Mouse (Mus musculus) intestine, embryonic 14.5 days (tissue): ENCODE data around the gene D17Wsu92e. TPM values are rescaled to one million over a fixed set of nuclear protein-coding genes. Genes with fewer than 3 reads are reported as not detected.
A peak's percentile ranks its signal among the peaks of the same experiment; 100 is the strongest.

ENCODE experiments used
- ATAC-seq: fragments of 200-750 bp; cut with Nextera tagmentation; replicated peaks from 2 replicates; pipeline ENCODE4 v1.8.0; 2017; ENCODE audit warnings: low read depth, moderate number of reproducible peaks, moderate TSS enrichment, moderate library complexity; ENCODE audit not compliant: low FRiP score, low TSS enrichment
- DNase-seq: peaks from one replicate; pipeline ENCODE4 v3.0.0-alpha.2; 2018; ENCODE audit warnings: low spot score
- H3K27ac ChIP-seq: fragments of 300-500 bp; sonication (generic); 2 replicates; pipeline ENCODE4 v1.5.1; 2014; ENCODE audit warnings: low read depth, mild to moderate bottlenecking, control low read depth
- H3K27me3 ChIP-seq: fragments of 300-500 bp; sonication (generic); replicated peaks from 2 replicates; pipeline ENCODE4 v1.6.1; 2014; ENCODE audit warnings: low read length, control low read depth; ENCODE audit not compliant: control insufficient read depth, insufficient read depth
- H3K36me3 ChIP-seq: fragments of 300-500 bp; sonication (generic); 2 replicates; pipeline ENCODE4 v1.6.1; 2014; ENCODE audit warnings: low read length, control low read depth; ENCODE audit not compliant: control insufficient read depth, insufficient read depth
- H3K4me1 ChIP-seq: fragments of 300-500 bp; sonication (generic); replicated peaks from 2 replicates; pipeline ENCODE4 v1.6.1; 2014; ENCODE audit warnings: low read length, control low read depth, mixed read lengths; ENCODE audit not compliant: control insufficient read depth, insufficient read depth
- H3K4me2 ChIP-seq: fragments of 300-500 bp; sonication (generic); 2 replicates; pipeline ENCODE4 v1.6.1; 2014; ENCODE audit warnings: low read length
- H3K4me3 ChIP-seq: fragments of 300-500 bp; sonication (generic); 2 replicates; pipeline ENCODE4 v1.5.1; 2014; ENCODE audit warnings: low read depth, low read length, control low read depth, mixed read lengths
- H3K9ac ChIP-seq: fragments of 300-500 bp; sonication (generic); 2 replicates; pipeline ENCODE4 v1.6.1; 2014; ENCODE audit warnings: mild to moderate bottlenecking, low read length
- H3K9me3 ChIP-seq: fragments of 300-500 bp; sonication (generic); 2 replicates; pipeline ENCODE4 v1.6.1; 2016; ENCODE audit warnings: low read length, control low read depth; ENCODE audit not compliant: control insufficient read depth
- WGBS: fragments of 180-500 bp; shearing (Covaris S2); extraction: QIAGEN DNeasy Blood & Tissue Kit; methylation state at CpG from one replicate; pipeline ENCODE4 v1.1.7; 2014; 5-methylcytosine and 5-hydroxymethylcytosine counted together
- polyA plus RNA-seq: library from polyadenylated mRNA; unstranded; fragments of >200 nt; fragmentation: Nextera tagmentation; extraction: Ambion mirVana; gene quantifications from 2 replicates; pipeline ENCODE4 v1.2.1, GENCODE M21; 2014

Gene D17Wsu92e
- polyA plus RNA-seq, 1 experiment from 2014 or later, result 23.4 TPM

DNA sequence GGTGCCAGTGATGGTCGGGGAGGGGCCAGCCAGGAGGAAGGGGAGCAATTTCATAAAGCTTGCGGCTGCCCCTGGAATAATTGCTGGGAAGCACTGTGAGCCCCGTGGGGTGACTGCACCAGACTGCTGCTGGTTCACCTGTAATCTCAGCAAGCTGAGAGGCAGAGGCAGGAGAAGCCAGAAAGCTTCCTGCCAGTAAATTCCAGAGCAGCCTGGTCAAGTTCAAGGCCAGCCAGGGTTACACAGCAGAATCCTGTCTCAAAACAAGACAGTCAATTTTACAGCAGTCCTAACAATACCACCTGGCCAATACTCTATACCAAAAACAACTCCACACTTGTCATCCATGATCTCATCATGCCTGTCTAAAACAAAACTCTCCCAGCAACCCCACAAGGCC, 8.5 kb downstream of the D17Wsu92e start:
- Histone ChIP-seq H3K4me3 (no peak overlapping the region), H3K9me3 (no peaks in the 10 kb centered on the region), H3K9ac (no peak overlapping the region), H3K27ac (no peak overlapping the region), H3K4me2 (no peak overlapping the region), H3K36me3 (no peaks in the 10 kb centered on the region), H3K4me1 (0 out of 2 replicates have a peak, but pooled peaks cover 5% of the 10 kb centered on the region), H3K27me3 (no peaks in the 10 kb centered on the region)
- DNase-seq (no peak), ATAC-seq (no peak)
- 81% methylated on average over 3 of the region's 3 CpGs for WGBS

DNA sequence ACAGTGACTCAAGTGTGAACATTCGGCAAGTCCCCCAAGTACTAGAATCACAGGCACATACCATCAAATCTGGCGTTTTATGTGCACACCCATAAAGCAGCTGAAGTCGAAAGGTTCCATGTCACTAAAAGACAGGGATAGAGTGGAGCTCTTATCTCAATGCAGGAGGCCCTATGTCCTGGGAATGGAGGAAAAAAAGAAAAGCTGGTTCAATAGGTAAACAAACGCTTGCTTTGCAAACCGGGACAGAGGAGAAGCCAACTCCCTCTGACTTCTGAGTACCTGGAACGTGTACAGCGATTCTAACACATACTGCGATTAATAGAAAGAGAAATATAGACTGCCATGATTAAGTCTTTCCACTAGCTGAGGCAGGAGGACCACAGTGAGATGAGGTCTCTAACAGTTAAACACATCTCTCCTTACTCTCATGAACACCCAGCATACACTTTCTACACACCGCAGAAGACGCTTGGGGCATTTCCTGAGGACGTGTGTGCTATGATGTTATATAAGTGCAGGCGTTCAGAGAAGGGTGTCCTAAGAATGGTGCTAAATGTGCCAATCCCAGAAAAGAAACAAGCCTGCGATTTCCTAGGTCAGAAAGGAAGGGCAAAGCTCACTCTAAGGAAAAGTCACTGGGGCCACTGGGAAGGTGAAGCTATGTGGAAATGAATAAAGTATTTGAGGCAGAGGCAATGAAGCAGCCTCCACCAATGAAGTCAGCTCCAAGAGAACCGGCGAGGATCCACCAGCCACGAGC, 9.7 kb downstream of the D17Wsu92e start:
- WGBS, result 74% methylated on average over 16 of the region's 16 CpGs
- Histone ChIP-seq H3K9me3 (no peaks in the 10 kb centered on the region), H3K36me3 (no peaks in the 10 kb centered on the region), H3K4me1 (0 out of 2 replicates have a peak, but pooled peaks cover 8% of the 10 kb centered on the region), H3K9ac (no peak overlapping the region), H3K4me2 (no peak overlapping the region), H3K27ac (no peak overlapping the region), H3K4me3 (no peak overlapping the region), H3K27me3 (no peaks in the 10 kb centered on the region)
- DNase-seq (no peak), ATAC-seq (no peak)

DNA sequence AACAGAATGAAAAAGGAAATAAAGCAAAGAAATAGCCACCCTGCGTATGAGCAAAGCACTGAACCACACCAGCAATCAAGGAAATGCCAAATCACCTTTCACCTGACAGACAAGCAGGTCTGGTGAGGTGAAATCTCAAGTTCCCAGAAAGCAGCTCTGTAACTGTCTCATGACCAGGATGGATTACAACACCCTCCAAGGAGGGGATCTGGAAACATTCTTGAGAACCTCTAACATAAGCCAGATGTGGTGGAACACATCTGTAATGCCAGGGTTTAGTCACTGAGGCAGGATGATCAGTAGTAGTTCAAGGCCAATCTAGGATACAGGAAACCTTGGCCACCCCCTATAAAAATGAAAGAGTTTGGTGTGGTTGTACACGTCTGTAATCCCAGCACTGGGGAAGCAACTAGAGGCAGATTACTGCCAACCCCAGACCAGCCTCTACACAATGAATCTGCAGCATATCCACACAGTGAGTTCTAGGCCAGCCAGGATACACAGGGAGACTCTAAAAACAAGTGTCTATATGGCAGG, 12.8 kb downstream of the D17Wsu92e start:
- H3K4me3 ChIP-seq, result no peak overlapping the region
- H3K9me3 ChIP-seq, result no peaks in the 10 kb centered on the region
- no peak overlapping the region for H3K9ac ChIP-seq
- 46% methylated on average over 2 of the region's 2 CpGs for WGBS
- H3K27ac ChIP-seq, result no peak overlapping the region
- H3K27me3 ChIP-seq, result no peaks in the 10 kb centered on the region
- H3K4me1 ChIP-seq, result peaks cover 12% of the 10 kb centered on the region
- no peak overlapping the region for H3K4me2 ChIP-seq
- ATAC-seq (no peak), DNase-seq (no peak)
- no peaks in the 10 kb centered on the region for H3K36me3 ChIP-seq

DNA sequence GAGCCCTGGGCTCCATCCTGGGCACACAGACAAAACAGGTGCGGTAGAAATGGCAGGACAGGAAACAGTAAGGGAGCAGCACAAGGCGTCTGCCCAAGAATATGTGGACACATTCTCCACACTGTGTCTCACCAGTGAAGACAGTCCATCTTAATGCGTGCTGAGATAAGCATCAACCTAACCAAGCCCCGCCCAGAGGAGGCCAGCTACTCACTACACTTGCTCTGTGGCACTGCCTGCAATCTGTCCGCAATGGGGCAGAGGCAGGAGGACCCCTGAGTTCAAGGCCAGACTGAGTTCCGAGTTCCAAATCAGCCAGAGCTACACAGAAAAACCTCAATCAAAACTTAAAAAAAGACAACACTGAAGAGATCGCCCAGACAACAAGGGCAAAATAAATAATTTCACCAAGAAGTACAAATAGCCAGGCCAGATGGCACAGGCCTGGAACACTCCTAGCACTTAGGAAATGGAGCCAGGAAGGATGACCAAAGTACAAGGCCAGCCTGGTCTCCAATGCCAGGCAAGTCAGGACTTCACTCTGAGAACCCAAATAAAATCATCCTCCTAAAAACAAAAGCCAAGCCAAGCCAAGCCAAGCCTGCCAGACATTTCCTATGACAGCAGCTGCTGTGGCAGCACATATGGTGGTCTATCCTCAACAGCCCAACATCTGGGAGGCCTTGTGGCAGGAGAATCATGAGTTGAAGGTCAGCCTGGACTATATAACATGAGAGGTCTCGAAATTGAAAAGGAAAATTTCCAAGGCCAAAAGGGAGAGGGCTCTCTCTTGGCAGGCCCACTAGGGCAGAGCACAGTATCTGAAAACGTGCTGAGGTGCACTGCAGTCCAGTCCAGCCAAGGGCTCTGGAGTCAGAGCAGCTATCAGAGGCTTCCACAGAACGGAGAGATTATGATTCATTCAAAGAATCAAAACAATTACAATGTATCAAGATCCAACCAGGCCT, 15.4 kb downstream of the D17Wsu92e start:
- DNase-seq (no peak), ATAC-seq (no peak)
- Histone ChIP-seq H3K9ac (no peak overlapping the region), H3K4me1 (peaks cover 10% of the 10 kb centered on the region), H3K36me3 (no peaks in the 10 kb centered on the region), H3K27me3 (no peaks in the 10 kb centered on the region), H3K9me3 (no peaks in the 10 kb centered on the region), H3K4me2 (no peak overlapping the region), H3K4me3 (no peak overlapping the region), H3K27ac (no peak overlapping the region)
- 79% methylated on average over 10 of the region's 10 CpGs for WGBS

DNA sequence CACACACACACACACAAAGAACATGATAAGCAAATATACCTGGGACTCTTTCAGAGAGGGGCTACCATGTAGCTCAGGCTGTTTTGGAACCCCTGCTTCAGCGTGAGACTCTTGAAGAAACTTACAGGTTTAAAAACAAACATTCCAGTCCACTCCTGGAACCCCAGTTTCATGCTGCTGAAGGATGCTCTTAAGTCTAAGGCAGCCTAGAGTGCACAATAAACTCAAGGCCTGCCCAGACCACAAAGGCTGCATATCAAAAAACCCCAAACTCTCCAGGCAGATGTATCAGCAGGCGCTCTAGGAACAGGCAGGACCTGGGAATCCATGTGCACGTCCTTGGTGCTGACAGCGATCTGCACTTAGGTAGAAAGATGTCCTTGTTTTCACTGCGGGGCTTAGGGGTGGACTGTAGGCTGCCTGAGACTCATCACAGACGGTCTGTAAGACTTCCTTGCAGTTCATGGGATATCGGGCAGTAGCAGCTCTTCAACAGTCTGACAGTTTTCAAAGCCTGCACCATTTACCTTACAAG, 16.2 kb downstream of the D17Wsu92e start:
- no peak for ATAC-seq
- WGBS, result 80% methylated on average over 7 of the region's 7 CpGs
- H3K27ac ChIP-seq, result no peak overlapping the region

DNA sequence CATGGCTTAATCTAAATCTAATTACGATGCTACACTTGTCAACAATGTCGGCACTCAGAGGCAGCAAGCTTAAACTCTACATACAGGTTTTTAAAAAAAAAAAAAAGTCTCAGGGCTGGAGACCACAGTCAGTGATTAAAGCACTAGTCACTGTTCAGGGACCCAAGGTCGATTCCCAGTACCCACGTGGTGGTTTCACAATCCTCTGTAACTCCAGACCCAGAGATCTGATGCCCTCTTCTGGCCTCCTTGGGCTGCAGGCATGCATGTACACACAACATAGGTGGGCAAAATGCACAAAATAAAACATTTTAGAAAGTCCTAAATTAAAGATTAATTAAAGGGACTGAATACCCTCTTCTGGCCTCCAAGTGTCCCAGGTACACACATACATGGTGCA, 16.7 kb downstream of the D17Wsu92e start:
- DNase-seq (no peak), ATAC-seq (no peak)
- Histone ChIP-seq H3K27me3 (no peaks in the 10 kb centered on the region), H3K4me3 (no peak overlapping the region), H3K4me2 (no peak overlapping the region), H3K27ac (no peak overlapping the region), H3K9ac (no peak overlapping the region), H3K9me3 (no peaks in the 10 kb centered on the region), H3K4me1 (peaks cover 21% of the 10 kb centered on the region), H3K36me3 (no peaks in the 10 kb centered on the region)
- 77% methylated on average over 4 of the region's 4 CpGs for WGBS

More for the DNA sequence above, 16.2 kb downstream of the D17Wsu92e start:
- Histone ChIP-seq H3K4me3 (no peak overlapping the region), H3K9me3 (no peaks in the 10 kb centered on the region), H3K4me1 (peaks cover 16% of the 10 kb centered on the region), H3K36me3 (no peaks in the 10 kb centered on the region), H3K9ac (no peak overlapping the region), H3K27me3 (no peaks in the 10 kb centered on the region), H3K4me2 (no peak overlapping the region)
- DNase-seq, result no peak

DNA sequence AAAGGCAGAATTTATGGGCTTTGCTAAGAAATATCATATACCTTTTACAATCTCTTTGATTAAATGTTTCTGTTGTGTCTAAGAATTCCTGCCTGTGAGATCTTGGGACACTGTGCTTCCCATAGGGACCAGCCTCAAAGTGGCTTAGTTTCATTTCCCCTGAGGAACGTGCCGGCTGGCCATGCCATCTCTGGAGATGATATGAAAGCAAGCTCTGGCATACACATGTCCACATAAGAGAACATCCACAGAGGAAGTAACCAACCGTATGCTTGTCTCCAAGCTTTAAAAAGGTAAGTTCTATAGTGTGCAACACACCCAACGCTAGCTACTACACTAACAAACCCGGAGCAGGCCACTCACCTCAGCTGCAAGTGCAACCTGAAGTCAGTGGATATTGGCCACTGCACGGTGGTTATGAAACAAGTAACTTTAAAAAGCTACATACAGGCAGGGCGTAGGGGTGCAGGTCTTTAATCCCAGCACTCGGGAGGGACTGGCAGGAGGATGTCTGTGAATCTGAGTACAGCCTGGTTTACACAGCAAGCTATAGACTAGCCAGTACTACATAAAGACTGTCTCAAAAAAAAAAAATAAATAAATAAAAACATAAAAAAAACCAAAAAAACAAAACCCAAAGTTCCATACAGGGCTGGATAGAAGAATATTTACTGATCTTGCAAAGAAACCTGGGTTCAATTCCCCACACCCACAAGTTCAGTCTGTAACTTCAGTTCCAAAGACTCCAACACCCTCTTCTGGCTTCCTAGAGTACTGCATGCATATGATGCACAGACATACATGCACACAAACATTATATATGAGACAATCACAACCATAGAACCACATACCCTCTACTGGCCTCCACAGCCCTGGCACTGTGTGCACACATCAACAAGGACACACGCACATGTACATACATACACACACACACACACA, 19.5 kb downstream of the D17Wsu92e start:
- H3K4me1 ChIP-seq, result peaks cover 44% of the 10 kb centered on the region
- H3K36me3 ChIP-seq, result no peaks in the 10 kb centered on the region
- H3K9ac ChIP-seq, result no peak overlapping the region
- peak overlapping the region; percentile 14; the same call in 1 of the 2 replicates for H3K27ac ChIP-seq
- WGBS, result 82% methylated on average over 9 of the region's 9 CpGs
- H3K9me3 ChIP-seq, result no peaks in the 10 kb centered on the region
- H3K4me2 ChIP-seq, result no peak overlapping the region
- DNase-seq, result no peak
- ATAC-seq, result no peak
- no peaks in the 10 kb centered on the region for H3K27me3 ChIP-seq
- H3K4me3 ChIP-seq, result no peak overlapping the region
